ENCODE assay signal across 9 mouse cellular contexts in genomic region chr12:65259139-65260111, GRCm38 (mm10). TPM values are rescaled to one million over a fixed set of nuclear protein-coding genes. Genes with fewer than 3 reads are reported as not detected.
DNase-seq lines count a peak whose midpoint lies in the region; ATAC-seq and TF ChIP-seq lines count a peak whose summit lies in the region.
"Had no signal": no experiment of that assay in that cellular context is flagged by ENCODE, and none has a peak within 500 bp of the region (broad histone marks: within the 10 kb centered on the region; RNA-seq: fewer than 3 reads in every experiment).

No protein-coding gene starts in this region.

- no peak for DNase-seq in kidney, adult 2 months
- peak; percentile 77 for DNase-seq in MEL-GATA-1-ER (ENCODE audit: extremely low read depth, low read depth)
- no peak for DNase-seq in cerebellum, adult 11-12 months
- no peak for DNase-seq in ovary, postnatal 36 days (ENCODE audit: low spot score)

- H3K27me3 ChIP-seq in kidney, embryonic 15.5 days: no peaks in the 10 kb centered on the region
- no peaks in the 10 kb centered on the region for H3K27me3 ChIP-seq in kidney, adult 2 months (replicated peaks; ENCODE audit: control insufficient read depth, insufficient read depth, low read length)

- no peaks in the 10 kb centered on the region for H3K4me1 ChIP-seq in kidney, embryonic 15.5 days
- peaks cover 4% of the 10 kb centered on the region; the same call in 1 of the 2 replicates for H3K4me1 ChIP-seq in kidney, adult 2 months (ENCODE audit: control insufficient read depth, insufficient read depth, low read length)

- no peak overlapping the region for H3K9ac ChIP-seq in kidney, embryonic 15.5 days

- WGBS in kidney, embryonic 15.5 days: 87% methylated on average over 13 of the region's 13 CpGs
- 82% methylated on average over 13 of the region's 13 CpGs for WGBS in kidney, adult 2 months

- no peak overlapping the region for H3K27ac ChIP-seq in kidney, embryonic 15.5 days
- H3K27ac ChIP-seq in kidney, adult 2 months (ENCODE audit: insufficient read depth, low read depth, low read length): no peak overlapping the region

- TF ChIP-seq CTCF in kidney, adult 2 months (conservative IDR thresholded peaks at IDR 0.05; ENCODE audit: insufficient read depth, insufficient read length, low read depth, low read length): no peak

- no peak overlapping the region for H3K4me3 ChIP-seq in kidney, embryonic 15.5 days (replicated peaks)
- H3K4me3 ChIP-seq in kidney, adult 2 months (ENCODE audit: insufficient read depth, low read depth, low read length): no peak overlapping the region
- H3K4me3 ChIP-seq: myocyte had no signal

- H3K4me2 ChIP-seq in kidney, embryonic 15.5 days: peak overlapping the region; percentile 43

- H3K9me3 ChIP-seq in kidney, embryonic 15.5 days (replicated peaks): no peaks in the 10 kb centered on the region

- TF ChIP-seq POLR2A in kidney, adult 2 months (IDR thresholded peaks at IDR 0.05; ENCODE audit: low read depth, low read length): no peak

- ATAC-seq in kidney, embryonic 15.5 days (replicated peaks; ENCODE audit: low FRiP score): no peak
- peak; percentile 50; the same call in 1 of the 2 replicates for ATAC-seq in granulocyte monocyte progenitor cell, adult 5-6 weeks (replicated peaks; ENCODE audit: poor library complexity, severe bottlenecking)
- peak; percentile 54 for ATAC-seq in megakaryocyte progenitor cell, adult 5-6 weeks (replicated peaks; ENCODE audit: poor library complexity)
- no peak for ATAC-seq in monocyte, adult 5-6 weeks (replicated peaks; ENCODE audit: insufficient number of reproducible peaks, low FRiP score, low TSS enrichment, poor library complexity, severe bottlenecking)

- H3K36me3 ChIP-seq in kidney, embryonic 15.5 days: no peaks in the 10 kb centered on the region
- H3K36me3 ChIP-seq in kidney, adult 2 months (ENCODE audit: control insufficient read depth, insufficient read depth, low read length): no peaks in the 10 kb centered on the region

RNA-seq across cellular contexts. Expression of gene Wdr20rt, which starts 34.1 kb away (rescaled TPM):
- polyA plus RNA-seq in kidney, embryonic 15.5 days (2015; fragmentation: Nextera tagmentation; extraction: Ambion mirVana): not detected in 2 replicates
- not detected in 2 replicates for polyA plus RNA-seq in kidney, adult 2 months (2012; rRNA removed)
- not detected in 2 replicates for total RNA-seq in granulocyte monocyte progenitor cell, adult 5-6 weeks (2014; fragmentation: Nextera tagmentation)
- not detected in 2 replicates for total RNA-seq in granulocyte monocyte progenitor cell, adult 5-6 weeks (2017)
- total RNA-seq in megakaryocyte progenitor cell, adult 5-6 weeks (2015): not detected in 2 replicates
- total RNA-seq in megakaryocyte progenitor cell, adult 5-6 weeks (2017): not detected in 2 replicates
- not detected in 3 replicates for total RNA-seq in monocyte, adult 5-6 weeks (2017)
- polyA plus RNA-seq: myocyte had no signal

Comparison
In these comparisons a context has a peak if more than half of its experiments do, and no peak if none do; other contexts are left out.
1. ATAC-seq: peak in granulocyte monocyte progenitor cell, adult 5-6 weeks (single experiment) and megakaryocyte progenitor cell, adult 5-6 weeks (single experiment); none in kidney, embryonic 15.5 days (single experiment) and monocyte, adult 5-6 weeks (single experiment).